Mouse (Mus musculus): Measurements from ENCODE around the gene Kat8. TPM values are rescaled to one million over a fixed set of nuclear protein-coding genes. Genes with fewer than 3 reads are reported as not detected.

Kat8 gene
- polyA plus RNA-seq (2014; fragmentation: Nextera tagmentation; extraction: Ambion mirVana): 39.5 and 42.8 TPM in 2 replicates

DNA sequence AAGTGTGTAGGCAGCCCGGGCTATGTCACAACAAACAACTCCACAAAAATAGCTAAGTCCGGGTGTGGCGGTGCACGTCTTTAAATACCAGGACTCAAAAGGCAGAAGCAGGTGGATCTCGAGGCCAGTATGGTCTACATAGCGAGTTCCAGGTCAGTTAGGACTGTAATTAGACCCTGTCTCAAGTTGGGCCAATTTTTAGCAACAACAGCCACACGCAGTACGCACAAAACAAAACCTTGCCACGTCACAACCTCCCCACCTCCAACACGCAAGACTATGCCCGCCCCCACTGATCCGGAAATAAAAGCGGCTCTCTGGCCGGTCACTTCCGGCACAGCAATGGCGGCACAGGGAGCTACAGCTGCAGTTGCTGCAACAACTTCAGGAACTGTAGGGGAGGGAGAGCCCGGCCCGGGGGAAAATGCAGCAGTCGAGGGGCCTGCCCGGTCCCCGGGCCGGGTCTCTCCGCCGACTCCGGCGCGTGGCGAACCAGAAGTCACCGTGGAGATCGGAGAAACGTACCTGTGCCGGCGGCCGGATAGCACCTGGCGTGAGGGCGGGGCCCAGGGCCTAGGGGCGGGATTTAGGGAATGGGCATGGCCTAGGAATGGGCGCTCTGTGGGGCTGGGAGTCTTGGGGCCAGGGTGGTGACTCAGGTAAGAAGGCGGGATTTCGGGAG is at the start of gene Kat8:
Kat8 (plus strand) TSS at position 327 of the 682 bp plus-strand sequence.
- no peak for TF ChIP-seq CTCF (IDR thresholded peaks at IDR 0.05; ENCODE audit: low read depth)
- no peaks in the 10 kb centered on the region for H3K4me1 ChIP-seq (ENCODE audit: insufficient read depth)
- peak within 1 kb of the TSS; percentile 84 for H3K9ac ChIP-seq
- under 1% methylated on average over 40 of the region's 40 CpGs for WGBS
- no peaks in the 10 kb centered on the region for H3K9me3 ChIP-seq (ENCODE audit: low read depth, low read length)
- DNase-seq (peak; percentile 97), ATAC-seq (ENCODE audit: insufficient read depth) (peak; percentile 97)
- peak within 1 kb of the TSS; percentile 96 for H3K4me3 ChIP-seq (ENCODE audit: low read depth, low read length)
- H3K36me3 ChIP-seq (ENCODE audit: insufficient read depth): peaks cover 48% of the 10 kb centered on the region
- H3K27ac ChIP-seq (ENCODE audit: low read depth): peak within 1 kb of the TSS; percentile 85
- peak within 1 kb of the TSS; percentile 82 for H3K4me2 ChIP-seq
- H3K27me3 ChIP-seq (ENCODE audit: insufficient read depth, low read length): no peaks in the 10 kb centered on the region

DNA sequence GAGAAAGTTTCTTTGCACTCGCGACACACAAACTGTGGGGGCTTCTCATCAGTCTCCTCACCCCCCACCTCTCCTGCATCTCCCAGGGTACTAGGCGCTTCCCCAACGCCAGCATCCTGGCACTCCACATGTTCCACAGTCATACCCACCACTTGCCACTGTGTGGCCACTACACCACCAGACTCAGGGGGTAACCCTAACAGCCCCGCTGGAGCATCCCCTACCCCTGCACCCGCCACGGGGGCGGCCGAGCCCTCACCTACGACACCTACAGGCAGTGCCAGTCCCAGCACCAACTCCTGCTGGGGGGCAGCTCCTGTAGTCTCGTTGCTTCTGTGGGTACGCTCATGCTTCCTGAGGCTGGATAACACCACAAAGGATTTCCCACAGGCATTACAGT is 45.9 kb upstream of the Kat8 start:
- Histone ChIP-seq H3K9ac (no peak overlapping the region), H3K27ac (ENCODE audit: low read depth) (no peak overlapping the region), H3K36me3 (ENCODE audit: insufficient read depth) (peaks cover 46% of the 10 kb centered on the region), H3K9me3 (ENCODE audit: low read depth, low read length) (no peaks in the 10 kb centered on the region), H3K4me2 (no peak overlapping the region), H3K4me1 (ENCODE audit: insufficient read depth) (no peaks in the 10 kb centered on the region), H3K27me3 (ENCODE audit: insufficient read depth, low read length) (no peaks in the 10 kb centered on the region), H3K4me3 (ENCODE audit: low read depth, low read length) (no peak overlapping the region)
- DNase-seq: no peak
- no peak for ATAC-seq (ENCODE audit: insufficient read depth)
- TF ChIP-seq CTCF (IDR thresholded peaks at IDR 0.05; ENCODE audit: low read depth): no peak
- WGBS: 91% methylated on average over 12 of the region's 12 CpGs

DNA sequence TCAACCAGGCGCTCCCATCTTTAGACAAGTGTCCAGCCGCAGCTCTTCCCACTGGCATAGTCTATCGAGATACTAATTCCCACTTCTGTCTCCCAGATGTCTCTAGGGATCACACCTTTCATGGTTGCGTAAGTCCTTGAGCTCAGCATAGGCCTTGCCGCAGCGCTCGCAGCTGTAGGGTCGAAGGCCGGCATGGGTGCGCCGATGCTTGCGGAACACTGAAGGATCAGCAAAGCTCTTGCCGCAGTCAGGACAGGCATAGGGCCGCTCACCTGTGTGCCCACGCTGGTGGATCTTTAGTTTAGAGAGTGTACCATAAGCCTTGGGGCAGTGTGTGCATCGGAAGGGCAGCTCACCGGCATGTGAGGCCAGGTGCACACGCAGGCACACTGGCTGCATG is 44.7 kb upstream of the Kat8 start:
- no peak for ATAC-seq (ENCODE audit: insufficient read depth)

DNA sequence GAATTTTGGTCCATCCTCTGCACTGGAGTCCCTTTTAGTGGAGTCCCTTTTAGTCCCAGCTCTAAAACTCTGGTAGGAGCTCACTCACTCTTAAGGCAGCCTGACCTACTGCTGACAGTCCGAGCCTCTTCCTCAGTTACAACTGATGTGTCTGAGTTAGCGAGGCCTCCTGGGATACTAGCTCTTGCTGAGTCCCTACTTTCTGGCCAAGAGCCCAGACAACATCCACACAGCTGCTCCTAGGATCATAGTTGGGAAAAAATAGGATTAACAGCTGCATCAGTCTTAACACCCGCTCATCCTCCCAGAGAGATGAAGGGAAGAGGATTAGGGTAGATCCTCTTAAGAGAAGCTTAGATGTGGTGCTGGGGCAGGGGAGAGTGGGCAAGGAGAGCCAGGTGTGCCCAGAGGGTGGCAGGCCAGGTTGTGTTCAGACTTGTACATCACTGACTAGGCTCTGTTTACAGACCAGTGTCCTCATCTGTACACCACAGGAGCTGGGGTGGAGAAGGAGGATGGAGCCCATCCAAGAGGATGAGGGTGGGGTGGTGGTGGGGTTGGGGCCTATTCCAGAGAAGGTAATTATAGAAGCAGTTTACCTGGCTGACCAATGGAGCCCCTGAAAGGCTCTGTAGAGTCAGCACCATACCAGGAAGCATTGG is 43.0 kb upstream of the Kat8 start:
- Histone ChIP-seq H3K4me2 (no peak overlapping the region), H3K4me1 (ENCODE audit: insufficient read depth) (peaks cover 4% of the 10 kb centered on the region), H3K36me3 (ENCODE audit: insufficient read depth) (peaks cover 53% of the 10 kb centered on the region), H3K27me3 (ENCODE audit: insufficient read depth, low read length) (no peaks in the 10 kb centered on the region), H3K9me3 (ENCODE audit: low read depth, low read length) (no peaks in the 10 kb centered on the region), H3K9ac (no peak overlapping the region), H3K27ac (ENCODE audit: low read depth) (no peak overlapping the region), H3K4me3 (ENCODE audit: low read depth, low read length) (no peak overlapping the region)
- 41% methylated on average over 3 of the region's 3 CpGs for WGBS
- ATAC-seq (ENCODE audit: insufficient read depth) (peak; percentile 53; the same call in 1 of the 2 replicates), DNase-seq (peak; percentile 79)
- no peak for TF ChIP-seq CTCF (IDR thresholded peaks at IDR 0.05; ENCODE audit: low read depth)

More for the DNA sequence above, 44.7 kb upstream of the Kat8 start:
- no peak overlapping the region for H3K4me2 ChIP-seq
- peaks cover 53% of the 10 kb centered on the region for H3K36me3 ChIP-seq (ENCODE audit: insufficient read depth)
- H3K9ac ChIP-seq: no peak overlapping the region
- DNase-seq: no peak
- no peaks in the 10 kb centered on the region for H3K27me3 ChIP-seq (ENCODE audit: insufficient read depth, low read length)
- H3K9me3 ChIP-seq (ENCODE audit: low read depth, low read length): no peaks in the 10 kb centered on the region
- no peaks in the 10 kb centered on the region for H3K4me1 ChIP-seq (ENCODE audit: insufficient read depth)
- H3K27ac ChIP-seq (ENCODE audit: low read depth): no peak overlapping the region
- no peak for TF ChIP-seq CTCF (IDR thresholded peaks at IDR 0.05; ENCODE audit: low read depth)
- 96% methylated on average over 18 of the region's 18 CpGs for WGBS
- H3K4me3 ChIP-seq (ENCODE audit: low read depth, low read length): no peak overlapping the region

DNA sequence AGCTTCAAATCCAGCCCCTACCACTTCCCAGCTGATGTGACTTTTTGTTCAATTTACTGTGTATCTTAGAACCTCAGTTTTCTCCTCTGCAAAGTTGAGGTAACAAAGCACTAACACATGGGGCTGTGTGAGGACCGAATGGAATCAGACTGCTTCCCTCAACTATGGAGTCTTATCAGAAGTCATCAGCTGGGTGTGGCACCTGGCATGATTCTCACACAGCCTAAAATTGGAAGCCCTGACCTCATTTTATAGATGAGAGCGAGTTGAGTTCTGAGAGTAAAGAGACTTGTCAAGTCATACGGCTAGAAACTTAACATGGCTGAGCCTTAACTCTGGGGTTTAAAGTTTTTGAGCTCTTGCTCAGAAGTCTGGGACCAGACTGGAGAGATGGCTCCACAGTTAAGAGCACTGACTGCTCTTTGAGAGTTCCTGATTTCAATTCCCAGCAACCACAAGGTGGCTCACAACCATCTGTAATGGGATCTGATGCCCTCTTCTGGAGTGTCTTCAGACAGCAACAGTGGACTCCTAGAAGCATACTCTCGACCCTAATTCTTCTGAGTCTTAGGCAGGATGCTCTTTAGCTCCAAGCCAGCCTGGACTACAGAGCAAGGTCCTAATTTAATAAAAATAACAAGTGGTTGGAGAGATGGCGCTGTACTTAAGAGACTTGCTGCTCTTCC is 42.0 kb upstream of the Kat8 start:
- peak; percentile 10 for DNase-seq
- peaks cover 8% of the 10 kb centered on the region for H3K4me1 ChIP-seq (ENCODE audit: insufficient read depth)
- TF ChIP-seq CTCF (IDR thresholded peaks at IDR 0.05; ENCODE audit: low read depth): peak; percentile 45
- no peak overlapping the region for H3K4me2 ChIP-seq
- 78% methylated on average over 5 of the region's 5 CpGs for WGBS
- no peak overlapping the region for H3K9ac ChIP-seq
- H3K27ac ChIP-seq (ENCODE audit: low read depth): no peak overlapping the region
- no peak for ATAC-seq (ENCODE audit: insufficient read depth)
- peaks cover 45% of the 10 kb centered on the region for H3K36me3 ChIP-seq (ENCODE audit: insufficient read depth)
- H3K9me3 ChIP-seq (ENCODE audit: low read depth, low read length): no peaks in the 10 kb centered on the region
- H3K27me3 ChIP-seq (ENCODE audit: insufficient read depth, low read length): no peaks in the 10 kb centered on the region
- no peak overlapping the region for H3K4me3 ChIP-seq (ENCODE audit: low read depth, low read length)

DNA sequence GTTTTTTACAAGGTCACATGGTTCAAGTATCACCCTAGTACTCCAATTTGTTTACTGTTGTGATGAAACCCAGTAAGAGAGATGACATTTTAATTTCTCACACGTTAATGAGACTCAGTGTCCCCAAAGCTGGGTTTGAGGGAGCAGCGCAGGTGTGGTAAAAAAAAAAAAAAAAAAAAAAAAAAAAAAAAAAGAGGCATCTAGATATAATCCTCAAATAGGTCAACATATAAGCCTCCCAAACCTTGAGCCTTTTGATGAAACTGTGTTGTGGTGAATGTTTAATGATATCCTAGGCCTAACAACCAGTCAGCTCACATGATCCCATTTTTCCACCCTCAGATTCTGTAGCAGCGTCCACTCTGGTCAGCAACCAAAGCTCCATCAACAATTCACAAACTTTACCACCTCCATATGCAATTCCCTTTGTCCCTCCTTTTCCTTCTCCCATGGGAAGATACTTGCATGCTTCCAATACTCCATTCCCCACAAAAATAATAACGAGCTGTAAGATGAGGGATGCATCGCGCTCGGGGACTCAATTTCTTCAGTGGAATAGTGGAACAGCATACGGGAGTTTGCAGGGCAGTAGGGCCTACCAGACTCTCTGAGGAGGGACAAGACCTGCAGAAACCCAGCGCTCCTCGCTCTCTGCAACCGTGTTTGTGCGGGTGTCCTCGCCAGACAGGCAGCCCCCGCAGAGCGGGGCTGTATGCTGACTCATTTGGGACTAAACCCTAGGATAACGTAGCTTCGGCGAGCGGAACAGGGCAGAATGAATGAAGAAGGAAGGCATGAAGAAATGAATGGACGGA is 37.3 kb upstream of the Kat8 start:
- Histone ChIP-seq H3K27ac (ENCODE audit: low read depth) (peak overlapping the region; percentile 99), H3K9ac (peak overlapping the region; percentile 98), H3K4me1 (ENCODE audit: insufficient read depth) (peaks cover 8% of the 10 kb centered on the region), H3K9me3 (ENCODE audit: low read depth, low read length) (no peaks in the 10 kb centered on the region), H3K4me3 (ENCODE audit: low read depth, low read length) (peak overlapping the region; percentile 90), H3K4me2 (peak overlapping the region; percentile 84), H3K36me3 (ENCODE audit: insufficient read depth) (peaks cover 31% of the 10 kb centered on the region), H3K27me3 (ENCODE audit: insufficient read depth, low read length) (no peaks in the 10 kb centered on the region)
- ATAC-seq (ENCODE audit: insufficient read depth) (peak; percentile 29), DNase-seq (no peak)
- no peak for TF ChIP-seq CTCF (IDR thresholded peaks at IDR 0.05; ENCODE audit: low read depth)
- 4% methylated on average over 20 of the region's 20 CpGs for WGBS
